Mouse (Mus musculus): Measurements from ENCODE around the gene Elf5. TPM values are rescaled to one million over a fixed set of nuclear protein-coding genes. Genes with fewer than 3 reads are reported as not detected.

The Elf5 gene
- polyA plus RNA-seq, 1 experiment from 2014 or later: not detected

DNA sequence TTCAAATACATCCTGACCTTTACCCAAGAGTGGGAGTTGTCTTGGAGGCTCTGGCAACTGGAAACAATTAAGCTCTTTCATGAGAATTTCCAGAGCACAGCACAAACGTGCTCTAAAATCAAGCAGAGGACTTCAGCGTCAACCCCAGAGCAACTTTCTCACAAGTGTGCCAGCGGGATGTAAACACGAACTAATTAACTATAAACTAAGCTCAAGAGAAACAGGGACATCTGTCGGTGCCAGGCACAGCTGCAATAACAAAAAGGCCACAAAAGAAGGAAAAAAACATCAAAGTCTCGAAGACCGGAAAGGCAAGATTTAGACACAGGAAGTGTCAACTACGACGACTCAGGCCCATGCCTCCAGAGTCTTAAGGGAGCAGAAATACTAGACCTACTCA is 50.3 kb downstream of the Elf5 start:
- Histone ChIP-seq H3K4me3 (no peak overlapping the region), H3K27me3 (no peaks in the 10 kb centered on the region), H3K9me3 (no peaks in the 10 kb centered on the region), H3K9ac (replicated peaks) (no peak overlapping the region), H3K4me1 (0 out of 2 replicates have a peak, but pooled peaks cover 3% of the 10 kb centered on the region), H3K36me3 (peaks cover 56% of the 10 kb centered on the region), H3K27ac (replicated peaks) (0 out of 2 replicates have a peak overlapping the region, but pooled peaks have one; percentile 0), H3K4me2 (replicated peaks) (no peak overlapping the region)
- WGBS: 21% methylated on average over 9 of the region's 9 CpGs
- ATAC-seq (replicated peaks): no peak

DNA sequence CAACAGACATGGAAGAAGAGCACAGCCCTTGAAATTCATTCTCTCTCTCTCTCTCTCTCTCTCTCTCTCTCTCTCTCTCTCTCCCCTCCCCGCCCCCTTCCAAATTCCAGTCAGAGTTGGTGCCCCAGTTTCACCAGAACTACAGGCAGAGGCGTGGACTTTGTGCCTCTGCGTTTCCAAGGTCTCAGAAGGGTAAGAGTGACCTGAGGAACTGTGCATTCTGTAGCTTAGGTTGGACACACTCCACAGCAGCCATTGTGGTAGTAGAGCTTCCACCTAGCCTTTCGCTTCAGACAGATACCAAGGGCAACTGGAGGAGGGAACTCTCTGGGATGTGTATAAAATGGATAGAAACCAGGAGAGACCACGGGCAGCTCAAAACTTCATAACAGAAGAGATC is 51.3 kb downstream of the Elf5 start:
- no peak overlapping the region for H3K4me3 ChIP-seq
- no peak for ATAC-seq (replicated peaks)
- H3K9ac ChIP-seq (replicated peaks): no peak overlapping the region
- no peak overlapping the region for H3K4me2 ChIP-seq (replicated peaks)
- H3K36me3 ChIP-seq: peaks cover 65% of the 10 kb centered on the region
- H3K27ac ChIP-seq (replicated peaks): no peak overlapping the region
- no peaks in the 10 kb centered on the region for H3K9me3 ChIP-seq
- H3K27me3 ChIP-seq: no peaks in the 10 kb centered on the region
- WGBS: 93% methylated on average over 5 of the region's 5 CpGs
- H3K4me1 ChIP-seq: 0 out of 2 replicates have a peak, but pooled peaks cover 3% of the 10 kb centered on the region

DNA sequence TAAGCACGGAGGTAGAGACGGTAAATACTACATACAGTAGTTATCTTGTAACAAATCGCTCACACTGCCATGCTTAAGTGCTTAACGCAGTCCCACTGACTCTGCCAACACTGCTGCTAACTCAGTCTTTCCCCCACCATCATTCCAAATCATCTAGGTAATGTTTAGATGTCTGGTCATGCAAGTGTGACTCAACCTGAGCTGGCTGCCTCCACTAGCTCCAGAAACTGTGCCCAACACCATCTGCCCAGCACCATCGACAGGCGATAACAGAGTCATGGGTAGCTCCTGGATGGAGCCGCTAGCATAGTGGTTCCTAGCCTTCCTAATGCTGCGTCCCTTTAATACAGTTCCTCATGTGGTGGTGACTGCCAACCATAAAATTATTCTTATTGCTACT is 53.0 kb downstream of the Elf5 start:
- Histone ChIP-seq H3K27ac (replicated peaks) (no peak overlapping the region), H3K9ac (replicated peaks) (no peak overlapping the region), H3K4me3 (no peak overlapping the region), H3K36me3 (peaks cover 56% of the 10 kb centered on the region), H3K9me3 (no peaks in the 10 kb centered on the region), H3K27me3 (no peaks in the 10 kb centered on the region), H3K4me2 (replicated peaks) (no peak overlapping the region), H3K4me1 (0 out of 2 replicates have a peak, but pooled peaks cover 3% of the 10 kb centered on the region)
- ATAC-seq (replicated peaks): no peak
- WGBS: 93% methylated on average over 8 of the region's 8 CpGs

DNA sequence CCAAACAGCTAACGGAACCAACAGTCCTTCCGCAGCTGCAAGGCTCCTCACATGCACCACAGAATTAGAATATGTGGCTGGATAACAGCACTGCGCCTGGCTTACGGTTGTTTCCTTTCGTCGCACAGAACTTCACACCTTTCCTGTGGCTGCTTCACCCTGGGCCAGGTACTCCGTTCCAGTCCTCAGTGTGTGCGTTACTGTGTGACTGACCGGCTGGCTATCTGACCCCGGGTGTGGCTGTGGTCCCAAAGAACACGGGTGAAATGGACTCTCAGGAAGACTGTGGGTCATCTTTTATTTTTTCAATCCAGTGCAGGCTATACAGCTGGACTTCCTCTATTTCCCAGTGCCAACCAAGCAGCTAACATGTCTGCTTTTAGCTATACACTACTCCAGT is 53.9 kb downstream of the Elf5 start:
- no peak overlapping the region for H3K4me3 ChIP-seq
- H3K27ac ChIP-seq (replicated peaks): no peak overlapping the region
- H3K4me1 ChIP-seq: 0 out of 2 replicates have a peak, but pooled peaks cover 3% of the 10 kb centered on the region
- no peaks in the 10 kb centered on the region for H3K27me3 ChIP-seq
- 96% methylated on average over 11 of the region's 11 CpGs for WGBS
- H3K9ac ChIP-seq (replicated peaks): no peak overlapping the region
- H3K9me3 ChIP-seq: no peaks in the 10 kb centered on the region
- ATAC-seq (replicated peaks): no peak
- H3K36me3 ChIP-seq: peaks cover 53% of the 10 kb centered on the region
- H3K4me2 ChIP-seq (replicated peaks): no peak overlapping the region

DNA sequence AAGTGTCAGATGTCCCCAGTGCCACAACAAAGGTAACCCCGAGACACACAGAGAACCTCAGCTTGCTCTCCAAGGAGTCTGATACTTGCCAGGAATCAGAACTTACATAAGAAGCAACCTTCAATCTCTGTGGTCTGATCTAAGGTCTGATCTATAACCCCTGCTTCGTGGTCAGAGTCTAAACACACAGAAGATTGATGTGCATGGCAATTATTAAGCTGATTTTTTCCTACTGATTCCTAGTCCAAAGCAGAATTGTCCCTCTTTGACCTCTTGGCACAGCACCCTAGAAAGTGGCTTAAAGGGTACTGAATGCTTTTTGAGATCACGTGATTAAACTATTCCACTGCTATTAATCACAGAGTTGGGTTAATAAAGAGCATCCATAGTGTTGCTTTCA is 54.8 kb downstream of the Elf5 start:
- Histone ChIP-seq H3K4me2 (replicated peaks) (no peak overlapping the region), H3K36me3 (peaks cover 55% of the 10 kb centered on the region), H3K4me3 (no peak overlapping the region), H3K9ac (replicated peaks) (no peak overlapping the region), H3K27me3 (no peaks in the 10 kb centered on the region), H3K27ac (replicated peaks) (no peak overlapping the region), H3K9me3 (no peaks in the 10 kb centered on the region), H3K4me1 (0 out of 2 replicates have a peak, but pooled peaks cover 3% of the 10 kb centered on the region)
- 91% methylated on average over 3 of the region's 3 CpGs for WGBS
- ATAC-seq (replicated peaks): no peak

DNA sequence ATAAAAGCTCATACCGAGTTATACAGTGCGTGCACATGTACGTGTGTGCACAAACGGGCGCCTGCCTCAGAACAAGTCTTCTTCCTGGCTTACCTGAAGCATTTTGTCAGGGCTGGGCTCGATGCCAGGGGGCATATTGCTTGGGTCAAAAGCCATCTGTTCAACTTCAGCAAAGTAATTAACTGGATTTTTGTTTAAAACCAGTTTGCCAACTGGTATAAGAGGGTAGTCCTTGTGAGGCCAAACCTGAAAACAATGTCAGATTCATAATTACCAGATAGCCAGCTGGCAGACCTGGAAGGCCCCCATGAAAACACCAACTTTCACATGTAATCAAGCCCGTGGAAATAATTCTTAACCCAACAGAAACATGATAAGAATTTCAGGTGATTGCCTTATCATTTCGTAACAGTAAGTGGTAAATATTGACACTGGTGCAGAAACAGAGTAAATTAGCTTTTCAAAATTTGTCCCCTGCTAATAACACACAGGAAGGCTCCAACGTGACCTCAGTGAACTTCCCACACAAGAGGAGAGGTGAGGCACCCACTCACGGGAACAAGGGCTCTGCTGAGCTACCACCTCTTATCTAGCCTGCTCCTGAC is 55.6 kb downstream of the Elf5 start:
- Histone ChIP-seq H3K9ac (replicated peaks) (no peak overlapping the region), H3K4me1 (0 out of 2 replicates have a peak, but pooled peaks cover 3% of the 10 kb centered on the region), H3K27me3 (no peaks in the 10 kb centered on the region), H3K4me2 (replicated peaks) (no peak overlapping the region), H3K9me3 (no peaks in the 10 kb centered on the region), H3K27ac (replicated peaks) (no peak overlapping the region), H3K36me3 (peaks cover 55% of the 10 kb centered on the region), H3K4me3 (no peak overlapping the region)
- WGBS: 85% methylated on average over 10 of the region's 10 CpGs
- ATAC-seq (replicated peaks): no peak

DNA sequence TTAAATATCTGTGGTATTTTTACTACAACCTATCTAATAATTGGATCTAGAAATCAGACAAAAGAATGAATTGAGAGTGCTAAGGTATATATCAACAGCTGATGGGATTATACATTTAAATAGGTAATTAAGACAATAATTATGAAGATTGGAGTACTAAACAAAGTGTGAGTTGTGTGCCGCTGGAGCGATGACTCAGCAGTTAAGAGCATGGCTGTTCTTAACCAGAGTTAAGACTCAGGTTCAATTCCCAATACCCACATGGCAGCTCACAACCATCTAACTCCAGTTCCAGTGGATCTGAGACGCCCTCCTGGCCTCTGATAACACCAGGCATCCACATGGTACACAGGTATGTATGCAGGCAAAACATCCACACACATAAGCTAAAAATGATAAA is 61.9 kb downstream of the Elf5 start:
- Histone ChIP-seq H3K4me3 (no peak overlapping the region), H3K9me3 (no peaks in the 10 kb centered on the region), H3K27ac (replicated peaks) (no peak overlapping the region), H3K4me2 (replicated peaks) (no peak overlapping the region), H3K4me1 (no peaks in the 10 kb centered on the region), H3K27me3 (no peaks in the 10 kb centered on the region), H3K9ac (replicated peaks) (no peak overlapping the region), H3K36me3 (peaks cover 32% of the 10 kb centered on the region)
- WGBS: 94% methylated on average over 3 of the region's 3 CpGs
- ATAC-seq (replicated peaks): no peak

DNA sequence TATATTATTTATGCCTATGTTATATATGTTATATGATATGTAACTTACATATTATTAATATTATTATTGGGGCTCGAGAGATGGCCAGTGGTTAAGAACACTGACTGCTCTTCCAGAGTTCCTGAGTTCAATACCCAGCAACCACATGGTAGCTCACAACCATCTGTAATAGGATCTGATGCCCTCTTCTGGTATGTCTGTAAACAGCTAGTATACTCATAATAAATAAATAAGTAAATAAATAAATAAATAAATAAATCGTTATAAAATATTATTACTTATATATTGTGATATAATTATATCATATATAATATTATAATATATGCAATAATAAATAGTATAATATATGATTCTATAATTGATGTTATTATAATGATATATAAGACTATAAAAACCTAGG is 64.7 kb downstream of the Elf5 start:
- Histone ChIP-seq H3K4me1 (no peaks in the 10 kb centered on the region), H3K4me2 (replicated peaks) (no peak overlapping the region), H3K9ac (replicated peaks) (no peak overlapping the region), H3K36me3 (peaks cover 19% of the 10 kb centered on the region), H3K27ac (replicated peaks) (no peak overlapping the region), H3K27me3 (no peaks in the 10 kb centered on the region), H3K4me3 (no peak overlapping the region), H3K9me3 (no peaks in the 10 kb centered on the region)
- ATAC-seq (replicated peaks): no peak
- WGBS: 96% methylated on average over 2 of the region's 2 CpGs

DNA sequence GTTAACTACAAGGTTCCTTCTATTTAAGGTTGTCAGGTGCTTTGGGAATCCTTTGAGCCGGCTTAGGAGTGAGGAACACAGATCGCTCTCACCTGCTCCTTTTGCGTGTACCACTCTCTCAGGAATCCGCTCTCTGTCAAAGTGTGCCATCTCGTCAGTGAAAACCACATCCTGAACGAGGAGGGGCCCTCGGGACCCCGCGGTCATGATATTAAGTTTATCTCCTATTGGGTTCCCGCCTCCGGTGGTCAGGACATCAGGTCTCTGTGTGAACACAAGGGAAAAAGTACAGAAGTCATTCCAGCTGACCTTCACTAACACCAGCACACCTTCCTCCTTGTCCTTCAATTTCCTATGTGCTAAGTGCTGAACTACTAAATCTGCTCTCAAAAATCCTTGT is 65.2 kb downstream of the Elf5 start:
- WGBS: 93% methylated on average over 11 of the region's 11 CpGs
- Histone ChIP-seq H3K27me3 (no peaks in the 10 kb centered on the region), H3K9me3 (no peaks in the 10 kb centered on the region), H3K9ac (replicated peaks) (no peak overlapping the region), H3K4me3 (no peak overlapping the region), H3K4me2 (replicated peaks) (no peak overlapping the region), H3K27ac (replicated peaks) (no peak overlapping the region), H3K36me3 (peaks cover 14% of the 10 kb centered on the region), H3K4me1 (no peaks in the 10 kb centered on the region)
- no peak for ATAC-seq (replicated peaks)

DNA sequence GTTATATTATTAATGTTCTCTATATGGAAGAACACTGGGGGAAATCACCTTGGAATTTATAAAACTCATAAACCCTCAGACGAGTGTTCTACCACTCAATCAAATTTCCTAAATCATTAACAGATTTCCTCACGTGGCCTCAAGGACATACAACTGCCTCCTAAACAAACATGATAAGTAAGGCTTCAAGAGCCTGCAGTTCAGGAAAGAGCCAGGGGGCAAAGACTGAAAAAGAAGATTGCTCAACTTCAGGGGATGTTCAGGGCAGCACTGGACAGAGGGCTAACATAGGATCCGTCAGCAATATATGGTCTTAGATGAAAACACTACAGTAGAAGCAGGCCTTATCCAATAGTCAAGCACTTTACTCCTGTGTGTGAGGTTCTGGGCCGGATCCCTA is 66.0 kb downstream of the Elf5 start:
- Histone ChIP-seq H3K9me3 (no peaks in the 10 kb centered on the region), H3K4me2 (replicated peaks) (no peak overlapping the region), H3K36me3 (peaks cover 14% of the 10 kb centered on the region), H3K27ac (replicated peaks) (no peak overlapping the region), H3K4me3 (no peak overlapping the region), H3K27me3 (no peaks in the 10 kb centered on the region), H3K4me1 (no peaks in the 10 kb centered on the region), H3K9ac (replicated peaks) (no peak overlapping the region)
- ATAC-seq (replicated peaks): no peak
- WGBS: 92% methylated on average over 4 of the region's 4 CpGs

DNA sequence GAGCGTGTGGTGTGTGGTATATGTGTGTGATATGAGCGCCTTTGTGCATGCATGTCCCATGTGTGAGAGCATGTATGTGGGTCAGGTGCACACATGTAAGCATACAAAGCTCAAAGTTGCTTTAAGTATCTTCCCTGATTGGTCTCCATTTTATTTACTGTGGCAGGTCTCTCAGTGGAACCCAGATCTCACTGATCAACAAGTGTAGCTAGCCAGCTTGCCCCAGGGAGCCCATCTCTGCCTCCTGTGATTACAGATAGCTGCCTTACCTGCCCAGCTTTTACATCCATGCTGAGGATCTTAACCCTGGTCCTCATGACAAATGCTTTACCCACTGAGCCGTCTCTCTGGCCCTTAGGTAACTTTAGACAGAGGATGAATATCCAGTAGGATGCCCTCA is 66.8 kb downstream of the Elf5 start:
- H3K4me2 ChIP-seq (replicated peaks): no peak overlapping the region
- ATAC-seq (replicated peaks): no peak
- peaks cover 14% of the 10 kb centered on the region for H3K36me3 ChIP-seq
- no peak overlapping the region for H3K9ac ChIP-seq (replicated peaks)
- H3K4me3 ChIP-seq: no peak overlapping the region
- H3K4me1 ChIP-seq: peaks cover 6% of the 10 kb centered on the region
- no peaks in the 10 kb centered on the region for H3K9me3 ChIP-seq
- no peak overlapping the region for H3K27ac ChIP-seq (replicated peaks)
- H3K27me3 ChIP-seq: no peaks in the 10 kb centered on the region
- WGBS: 94% methylated on average over 3 of the region's 3 CpGs

DNA sequence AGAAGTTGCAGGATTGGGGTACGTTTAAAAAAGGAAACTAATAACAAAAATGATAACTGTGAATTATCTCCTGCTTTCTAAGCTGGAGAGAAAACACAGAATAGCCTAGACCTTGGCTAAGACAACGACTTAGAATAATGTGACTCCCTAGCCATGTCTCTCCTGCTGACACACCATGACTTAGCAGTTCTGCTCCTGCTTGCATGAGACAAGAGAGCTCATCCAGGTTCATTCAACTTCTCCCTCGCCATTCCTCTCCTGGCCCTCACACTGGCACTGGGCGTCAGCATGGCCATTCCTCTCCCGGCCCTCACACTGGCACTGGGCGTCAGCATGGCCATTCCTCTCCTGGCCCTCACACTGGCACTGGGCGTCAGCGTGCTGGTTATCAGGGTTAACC is 68.8 kb downstream of the Elf5 start:
- no peak for ATAC-seq (replicated peaks)
- no peaks in the 10 kb centered on the region for H3K27me3 ChIP-seq
- peaks cover 18% of the 10 kb centered on the region for H3K4me1 ChIP-seq
- no peak overlapping the region for H3K9ac ChIP-seq (replicated peaks)
- H3K27ac ChIP-seq (replicated peaks): no peak overlapping the region
- no peaks in the 10 kb centered on the region for H3K9me3 ChIP-seq
- no peak overlapping the region for H3K4me2 ChIP-seq (replicated peaks)
- peaks cover 6% of the 10 kb centered on the region; the same call in 1 of the 2 replicates for H3K36me3 ChIP-seq
- H3K4me3 ChIP-seq: no peak overlapping the region
- 89% methylated on average over 8 of the region's 8 CpGs for WGBS

DNA sequence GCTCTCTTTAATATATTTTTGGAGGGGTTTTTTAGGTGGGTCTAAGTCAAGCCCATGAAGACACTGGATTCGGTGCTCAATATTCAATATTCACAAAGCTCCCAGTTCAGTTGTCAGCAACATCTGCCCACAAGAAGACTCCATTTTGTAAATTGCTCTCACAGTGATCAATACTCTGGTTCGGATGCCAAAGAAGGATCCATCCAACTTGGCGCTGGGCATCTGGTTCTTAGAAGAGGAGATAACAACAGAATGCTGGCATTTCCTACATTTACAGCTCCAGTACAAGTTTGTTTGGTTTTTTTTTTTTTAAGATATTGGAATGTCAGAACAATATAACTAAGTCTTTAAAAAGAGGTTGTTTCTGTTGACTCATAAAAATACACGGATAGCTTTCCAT is 69.4 kb downstream of the Elf5 start:
- no peak overlapping the region for H3K4me2 ChIP-seq (replicated peaks)
- H3K4me1 ChIP-seq: peaks cover 22% of the 10 kb centered on the region
- ATAC-seq (replicated peaks): no peak
- no peaks in the 10 kb centered on the region for H3K9me3 ChIP-seq
- H3K27ac ChIP-seq (replicated peaks): no peak overlapping the region
- WGBS: 92% methylated on average over 4 of the region's 4 CpGs
- no peak overlapping the region for H3K9ac ChIP-seq (replicated peaks)
- no peaks in the 10 kb centered on the region for H3K27me3 ChIP-seq
- no peak overlapping the region for H3K4me3 ChIP-seq
- H3K36me3 ChIP-seq: 0 out of 2 replicates have a peak, but pooled peaks cover under 1% of the 10 kb centered on the region
